Mouse (Mus musculus) liver, embryonic 18 days (tissue): Measurements from ENCODE around the gene Vmn2r103. TPM values are rescaled to one million over a fixed set of nuclear protein-coding genes. Genes with fewer than 3 reads are reported as not detected.

Source experiments
- polyA plus RNA-seq: library from polyadenylated mRNA; depleted of rRNA; stranded (reverse); fragments of >200 nt; gene quantifications from 2 replicates; pipeline ENCODE4 v1.2.3, GENCODE M21; 2012; rRNA removed

Gene Vmn2r103
- not detected in 2 replicates for polyA plus RNA-seq

DNA sequence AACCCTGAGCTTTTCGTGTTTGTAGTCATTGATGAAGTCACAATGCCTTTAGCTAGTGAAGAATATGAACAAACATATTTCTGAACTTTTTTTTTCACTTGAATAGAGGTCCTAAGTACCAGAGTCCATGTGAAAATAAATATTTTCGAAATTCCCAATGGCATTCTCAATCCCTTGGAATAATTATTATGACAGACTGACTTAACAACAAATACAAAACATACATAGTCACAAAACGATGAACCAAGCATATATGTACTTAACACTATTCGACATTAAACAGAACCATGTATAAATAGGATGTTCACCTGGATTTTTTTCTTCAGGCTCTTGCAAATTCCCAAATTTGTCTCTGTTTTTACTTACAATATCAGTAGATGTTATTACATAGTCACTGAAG lies at the start of gene Vmn2r103:
Vmn2r103 (plus strand) TSS at position 301 of the 400 bp plus-strand sequence.

Other genes with a start within 250 kb of the Vmn2r103 start
- not detected in 2 replicates for gene Vmn2r101, start 196.1 kb upstream of the Vmn2r103 start, polyA plus RNA-seq
- gene Vmn2r102, start 113.0 kb upstream of the Vmn2r103 start, polyA plus RNA-seq: not detected in 2 replicates